Mouse (Mus musculus) ovary, postnatal 10 days (tissue): ENCODE results near the gene Specc1l.
"Not testable (repeated sequence)": the region's sequence is repeated elsewhere in the genome, so short reads cannot be mapped to it uniquely, and the experiment has no call there.

ENCODE experiments used
- DNase-seq: peaks from one replicate; pipeline ENCODE4 v3.0.0; 2022; ENCODE audit warnings: low spot score

The Specc1l gene

DNA sequence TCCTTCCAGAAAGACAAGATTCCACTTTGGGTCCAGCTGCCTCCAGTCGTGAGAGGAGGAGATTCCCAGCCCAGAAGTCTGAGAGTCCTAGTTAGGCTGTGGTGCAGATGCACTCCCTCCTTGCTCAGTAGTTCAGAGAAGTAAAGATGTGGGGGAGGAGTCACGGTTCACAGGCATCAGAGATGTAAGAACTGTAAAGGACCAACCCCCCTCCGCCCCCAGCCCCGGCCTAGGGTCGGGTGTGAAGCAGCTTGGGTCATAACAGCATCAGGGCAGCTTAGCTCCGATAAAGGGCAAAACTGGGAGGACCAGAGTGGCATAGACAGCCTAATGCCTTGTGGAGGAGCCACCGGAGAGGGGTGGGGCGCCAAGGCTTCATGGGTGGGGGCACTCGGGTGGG lies 104.6 kb downstream of the Specc1l start:
- no peak for DNase-seq

DNA sequence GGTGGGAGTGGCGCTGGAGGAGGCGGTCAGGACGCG lies 104.8 kb downstream of the Specc1l start, which contains the start of gene Adora2a:
TSS of gene Adora2a (plus strand) at position 6 of the 36 bp plus-strand sequence.
- DNase-seq: no peak

DNA sequence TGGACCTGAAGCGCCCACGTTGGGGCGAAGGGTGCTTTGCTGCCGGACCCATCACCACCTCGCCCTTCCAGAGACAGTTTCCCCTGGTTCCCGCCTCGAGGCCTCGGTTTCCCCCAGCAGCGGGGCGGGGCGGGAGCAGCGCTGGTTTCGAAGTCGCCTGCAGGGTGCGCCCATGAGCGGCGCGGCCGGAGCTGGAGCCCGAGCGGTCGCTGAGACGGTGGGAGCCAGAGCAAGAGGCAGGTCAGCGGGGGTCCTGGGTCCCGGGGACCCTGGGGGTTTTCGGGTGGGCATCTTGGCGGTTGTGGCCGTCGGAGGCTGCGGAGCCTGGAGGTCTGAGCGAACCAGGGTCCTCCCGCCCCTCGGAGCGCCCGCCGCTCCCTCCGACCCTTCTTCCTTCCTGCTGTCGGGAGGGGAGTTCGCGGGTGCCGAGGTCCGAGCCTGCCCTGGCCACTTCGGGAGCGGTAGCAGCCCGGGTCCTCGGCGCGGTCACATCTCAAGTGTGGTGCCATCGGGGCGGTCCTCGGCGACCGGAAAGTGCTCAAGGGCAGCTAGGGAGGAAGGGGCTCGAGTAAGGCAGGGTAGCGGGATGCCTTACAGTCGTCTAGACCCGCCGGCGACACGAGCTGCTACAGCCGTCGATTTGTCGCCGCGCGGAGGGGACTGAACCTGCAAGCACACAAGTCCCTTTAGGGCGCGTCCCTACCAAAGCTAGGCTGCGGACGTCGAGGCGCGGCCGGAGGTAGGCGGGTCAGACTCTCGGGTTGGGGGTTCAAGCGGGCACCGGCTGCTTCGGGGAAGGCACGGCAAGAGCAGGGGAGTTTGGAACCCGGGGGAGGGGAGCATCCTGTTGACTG lies 105.3 kb downstream of the Specc1l start:
- DNase-seq: no peak

DNA sequence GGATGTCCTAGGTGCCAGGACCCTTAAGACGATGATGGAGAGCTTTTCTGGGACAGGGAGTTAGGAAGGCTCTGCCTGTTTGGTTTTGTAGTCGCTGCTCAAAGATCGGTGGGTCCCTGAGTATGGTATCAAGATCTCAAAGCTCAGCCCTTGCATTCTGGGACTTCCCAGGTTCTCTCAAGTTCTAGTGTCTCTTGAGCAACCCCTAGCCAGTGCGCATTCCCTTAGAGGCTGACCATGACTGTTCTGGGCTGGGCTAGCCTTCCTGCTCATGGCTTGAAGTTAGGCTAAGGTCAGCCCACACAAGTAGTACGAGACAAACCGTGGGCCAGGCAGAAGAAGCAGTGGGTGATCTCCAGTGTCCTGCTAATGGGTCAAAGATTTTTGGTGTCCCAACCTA lies 106.3 kb downstream of the Specc1l start:
- DNase-seq: no peak

DNA sequence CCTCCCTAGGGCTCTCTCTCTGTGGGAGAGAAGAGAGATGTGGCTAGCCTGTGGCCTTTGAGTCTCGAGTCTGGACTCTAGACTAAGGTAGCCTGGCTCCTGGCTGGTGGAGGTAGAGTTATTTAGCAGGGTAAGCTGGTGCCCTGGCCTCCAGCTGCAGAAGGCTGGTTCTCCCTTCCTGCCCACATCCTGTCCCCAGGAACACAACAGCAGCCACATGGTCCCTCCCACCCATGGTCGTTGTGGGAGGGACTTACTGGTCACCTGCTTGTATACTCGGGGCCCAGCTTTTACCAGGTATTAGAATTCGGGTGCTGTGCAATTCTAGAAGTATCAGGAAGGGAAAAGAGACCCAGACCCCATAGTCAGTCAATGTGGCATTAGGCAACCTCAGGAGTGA lies 108.4 kb downstream of the Specc1l start:
- DNase-seq: no peak

DNA sequence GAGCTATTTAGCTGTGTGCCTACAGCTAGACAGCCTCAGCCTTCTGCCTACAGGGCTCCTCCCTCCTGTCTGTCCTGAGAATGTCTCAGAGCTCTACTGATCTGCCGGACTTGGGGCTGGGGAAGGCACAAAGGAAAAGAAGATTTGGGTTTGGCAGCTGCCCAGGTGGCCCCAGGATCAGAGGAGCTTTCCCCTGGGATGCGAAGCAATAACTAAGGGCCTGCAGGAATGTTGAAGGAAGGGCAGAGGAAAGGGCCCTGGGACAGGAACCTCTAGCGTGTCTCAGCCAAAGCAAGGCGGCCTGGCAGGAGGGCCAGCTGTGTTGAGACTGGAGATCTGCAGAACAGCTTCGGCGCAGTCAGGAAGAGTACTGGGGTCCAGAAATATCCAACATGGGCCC lies 111.1 kb downstream of the Specc1l start:
- DNase-seq: no peak

DNA sequence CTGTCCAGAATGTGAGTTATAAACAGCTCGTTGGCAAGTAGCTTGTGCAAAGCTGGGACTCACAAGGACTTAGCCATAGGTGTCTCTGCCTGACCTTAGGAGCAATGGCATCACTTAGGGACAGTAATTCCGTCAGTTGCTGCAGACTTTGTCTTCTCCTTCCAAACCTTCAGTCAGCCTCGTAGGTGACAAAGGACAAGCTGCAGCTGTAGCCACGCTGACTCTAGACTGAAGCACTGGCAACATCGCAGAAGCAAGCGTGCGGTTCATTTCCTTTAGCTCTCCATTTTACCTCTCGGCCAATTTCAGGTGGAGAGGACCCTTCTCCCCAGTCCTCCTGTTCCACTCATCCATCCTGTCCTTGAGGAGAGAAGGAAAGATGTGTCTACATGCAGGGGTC lies 112.1 kb downstream of the Specc1l start:
- no peak for DNase-seq

DNA sequence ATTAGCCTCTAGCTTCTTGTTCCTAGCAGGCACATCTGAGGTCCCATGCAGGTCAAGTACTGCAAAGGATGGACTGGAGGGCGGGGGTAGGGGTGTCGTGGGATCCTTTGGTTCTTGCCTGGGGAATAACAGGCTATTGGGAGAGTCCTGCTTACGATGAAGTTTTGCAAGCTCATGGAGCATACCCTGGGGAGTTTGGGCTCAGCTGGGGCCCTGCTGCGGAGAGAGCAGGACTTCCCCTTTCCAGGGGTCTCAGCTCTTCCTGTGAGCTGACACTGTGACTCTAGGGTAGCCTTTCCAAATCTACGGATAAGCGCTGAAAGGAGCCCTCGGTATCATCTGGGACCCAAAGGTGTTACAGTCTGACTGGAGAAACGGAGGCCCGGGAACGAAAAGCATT lies 112.5 kb downstream of the Specc1l start:
- no peak for DNase-seq

DNA sequence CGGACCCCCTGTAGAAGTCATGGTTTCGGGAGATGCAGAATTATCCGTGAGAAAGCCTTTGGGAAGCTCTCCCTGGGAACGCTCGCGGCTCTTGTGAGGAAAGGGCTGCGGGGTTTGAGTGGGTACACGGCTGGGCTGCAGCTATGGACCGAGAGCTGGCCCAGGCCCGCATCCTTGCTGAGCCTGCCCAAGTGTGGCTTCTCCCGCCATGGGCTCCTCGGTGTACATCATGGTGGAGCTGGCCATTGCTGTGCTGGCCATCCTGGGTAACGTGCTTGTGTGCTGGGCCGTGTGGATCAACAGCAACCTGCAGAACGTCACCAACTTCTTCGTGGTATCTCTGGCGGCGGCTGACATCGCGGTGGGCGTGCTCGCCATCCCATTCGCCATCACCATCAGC lies 113.9 kb downstream of the Specc1l start:
- no peak for DNase-seq

DNA sequence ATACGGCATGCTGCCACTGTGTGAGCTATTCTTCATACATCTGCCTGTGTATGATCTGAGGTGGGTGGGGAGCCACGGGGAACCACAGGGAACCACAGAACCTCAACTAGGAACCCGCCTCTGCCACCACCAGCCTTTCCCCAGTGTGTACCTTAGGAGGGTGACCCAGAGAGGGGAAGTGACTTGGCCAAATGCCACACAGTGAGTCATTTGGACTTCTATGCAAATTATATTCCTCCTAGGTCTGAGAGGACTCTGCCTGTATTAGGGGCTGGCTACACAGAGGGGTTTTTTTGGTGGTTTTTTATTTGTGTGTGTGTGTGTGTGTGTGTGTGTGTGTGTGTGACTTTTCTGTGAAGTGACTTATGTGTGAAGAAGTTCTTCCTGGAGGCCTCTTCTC lies 114.7 kb downstream of the Specc1l start:
- no peak for DNase-seq

DNA sequence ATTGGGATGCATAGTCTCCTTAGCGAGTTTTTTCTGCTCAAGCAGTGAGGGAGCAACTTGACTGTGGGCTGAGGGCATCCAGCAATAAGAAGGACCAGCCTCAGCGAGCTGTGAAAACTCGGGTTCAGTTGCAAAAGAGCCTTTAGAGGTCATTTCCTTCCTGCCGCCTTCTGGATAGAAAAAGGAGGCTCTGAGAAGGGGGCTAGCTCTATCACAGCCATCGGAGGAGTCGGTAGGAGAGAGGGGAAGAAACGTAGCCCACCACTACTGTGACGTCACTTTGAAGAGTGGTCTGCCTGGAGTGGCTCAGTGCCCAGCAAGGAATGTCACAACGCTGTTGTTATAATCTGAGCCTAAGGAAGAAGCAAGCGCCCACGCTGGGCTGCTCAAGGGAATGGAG lies 115.2 kb downstream of the Specc1l start:
- DNase-seq: no peak

DNA sequence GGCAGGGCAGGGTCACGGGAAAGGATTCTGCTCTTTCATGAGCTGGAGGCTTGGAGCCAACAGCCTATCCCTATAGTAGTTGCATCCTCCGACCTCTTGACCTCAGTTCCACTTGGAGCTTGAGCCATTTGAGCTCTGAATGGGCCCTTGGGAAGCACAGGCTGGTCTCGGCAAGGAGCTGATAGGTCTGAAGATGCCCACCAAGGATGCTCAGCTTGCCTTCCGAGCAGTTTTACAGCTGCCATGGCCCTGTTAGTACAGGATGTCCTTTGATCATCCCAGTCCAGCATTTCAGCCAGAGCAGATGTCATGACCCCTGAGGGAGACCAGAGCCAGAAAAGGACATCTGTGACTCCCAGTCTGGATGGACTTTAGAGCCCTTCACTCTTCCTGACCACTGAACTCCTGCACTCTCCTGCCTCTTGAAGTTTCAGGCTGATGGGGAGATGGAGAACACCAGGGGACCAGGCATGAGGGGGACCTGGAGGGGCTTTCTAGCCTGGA lies 116.4 kb downstream of the Specc1l start:
- no peak for DNase-seq

DNA sequence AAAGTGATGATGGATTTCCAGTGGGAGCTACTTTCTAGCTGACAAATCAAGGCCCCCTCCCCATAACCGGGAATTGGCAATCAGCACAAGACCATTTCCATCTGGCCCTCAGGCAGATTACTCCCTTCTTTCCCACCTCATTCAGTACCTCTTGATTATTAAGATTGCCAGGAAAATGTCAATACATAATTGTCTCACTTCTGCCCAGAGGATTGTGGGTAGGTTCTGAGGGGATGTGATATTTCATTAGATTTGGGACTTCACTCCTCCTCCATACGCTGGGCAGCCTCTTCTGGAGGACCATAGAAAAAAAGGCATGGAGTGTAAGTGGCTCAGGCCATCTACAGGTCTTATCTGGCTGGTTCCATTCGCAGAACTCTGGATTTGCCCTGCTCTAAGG lies 120.4 kb downstream of the Specc1l start:
- no peak for DNase-seq

DNA sequence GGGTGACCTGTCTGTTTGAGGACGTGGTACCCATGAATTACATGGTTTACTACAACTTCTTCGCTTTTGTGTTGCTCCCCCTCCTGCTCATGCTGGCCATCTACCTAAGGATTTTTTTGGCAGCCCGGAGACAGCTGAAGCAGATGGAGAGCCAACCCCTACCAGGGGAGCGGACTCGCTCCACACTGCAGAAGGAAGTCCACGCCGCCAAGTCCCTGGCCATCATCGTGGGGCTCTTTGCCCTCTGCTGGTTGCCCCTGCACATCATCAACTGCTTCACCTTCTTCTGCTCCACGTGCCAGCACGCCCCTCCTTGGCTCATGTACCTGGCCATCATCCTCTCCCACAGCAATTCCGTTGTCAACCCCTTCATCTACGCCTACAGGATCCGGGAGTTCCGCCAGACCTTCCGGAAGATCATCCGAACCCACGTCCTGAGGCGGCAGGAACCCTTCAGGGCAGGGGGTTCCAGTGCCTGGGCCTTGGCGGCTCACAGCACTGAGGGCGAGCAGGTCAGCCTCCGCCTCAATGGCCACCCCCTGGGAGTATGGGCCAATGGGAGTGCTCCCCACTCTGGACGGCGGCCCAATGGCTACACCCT lies 121.4 kb downstream of the Specc1l start:
- DNase-seq: no peak

DNA sequence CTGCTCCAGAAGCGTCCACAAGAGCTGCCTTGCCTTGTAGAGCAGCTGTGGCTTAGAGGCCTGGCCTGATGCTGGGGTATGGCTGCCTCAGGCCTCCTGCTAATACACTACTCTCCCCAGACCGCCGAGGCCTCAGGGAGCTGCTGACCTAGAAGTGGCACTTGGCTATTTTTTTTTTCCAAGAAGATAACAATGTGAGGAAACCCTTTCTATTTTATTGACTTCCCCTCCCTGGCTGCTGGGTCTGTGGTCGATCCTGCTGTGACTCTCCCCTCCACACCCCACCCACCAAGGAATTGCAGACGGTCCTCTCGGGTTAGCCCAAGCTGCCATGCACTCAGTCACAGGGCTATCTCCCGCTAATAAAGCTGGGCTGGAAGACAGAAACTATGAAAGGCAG lies 122.3 kb downstream of the Specc1l start:
- no peak for DNase-seq

DNA sequence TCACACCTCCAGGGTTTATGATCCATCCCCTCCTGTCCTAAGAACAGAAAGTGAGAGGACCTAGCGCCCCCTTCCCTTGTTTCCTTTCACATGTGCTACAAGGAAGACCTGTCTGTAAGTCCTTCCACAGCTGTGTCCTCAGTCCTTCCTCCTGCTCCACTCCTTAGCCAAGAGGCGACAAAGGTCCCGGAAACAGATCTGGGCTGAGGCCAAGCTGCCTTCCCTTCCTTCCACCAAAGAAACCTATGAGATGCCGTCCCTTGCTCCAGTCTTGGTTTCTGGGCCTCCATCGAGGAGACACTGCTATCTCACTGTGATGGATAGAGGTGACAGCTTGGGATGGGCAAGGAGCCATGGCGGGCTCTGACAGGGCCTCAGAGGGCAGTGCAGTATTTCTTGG lies 123.2 kb downstream of the Specc1l start:
- no peak for DNase-seq

DNA sequence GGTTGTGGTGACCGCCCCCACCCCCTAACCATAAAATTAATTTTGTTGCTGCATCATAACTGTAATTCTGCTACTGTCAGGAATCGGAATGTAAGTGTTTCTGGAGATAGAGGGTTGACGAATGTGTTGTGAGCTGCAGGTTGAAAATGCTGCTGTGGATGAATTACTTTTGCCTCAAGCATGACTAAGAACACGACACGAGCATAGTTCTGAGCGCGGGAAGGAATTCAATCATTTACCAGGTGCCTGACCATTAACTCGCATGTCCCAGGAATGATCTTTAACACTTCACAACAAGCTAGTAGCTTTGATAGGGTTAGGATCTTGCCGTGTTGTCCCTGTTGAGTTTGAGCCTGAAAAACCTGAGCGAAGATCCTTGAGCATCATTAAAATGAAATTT lies 125.4 kb downstream of the Specc1l start:
- no peak for DNase-seq

DNA sequence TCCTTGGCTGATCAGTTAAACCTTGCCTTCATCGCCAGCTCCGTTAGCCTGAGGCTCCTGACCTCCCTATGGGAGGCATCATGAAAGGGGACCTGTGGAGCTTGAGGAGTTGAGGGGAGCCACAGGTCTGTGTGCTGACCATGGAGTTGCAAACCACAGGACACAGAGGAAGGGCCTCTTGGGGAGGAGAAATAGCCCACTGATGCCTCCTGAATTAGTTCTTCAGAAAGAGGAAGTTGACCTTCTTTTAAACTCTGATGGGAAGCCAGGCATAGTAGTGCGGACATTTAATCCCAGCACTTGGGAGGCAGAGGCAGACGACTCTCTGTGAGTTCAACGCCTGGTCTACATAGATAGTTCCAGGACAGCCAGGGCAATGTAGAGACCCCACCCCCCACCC lies 127.0 kb downstream of the Specc1l start:
- DNase-seq: no peak

DNA sequence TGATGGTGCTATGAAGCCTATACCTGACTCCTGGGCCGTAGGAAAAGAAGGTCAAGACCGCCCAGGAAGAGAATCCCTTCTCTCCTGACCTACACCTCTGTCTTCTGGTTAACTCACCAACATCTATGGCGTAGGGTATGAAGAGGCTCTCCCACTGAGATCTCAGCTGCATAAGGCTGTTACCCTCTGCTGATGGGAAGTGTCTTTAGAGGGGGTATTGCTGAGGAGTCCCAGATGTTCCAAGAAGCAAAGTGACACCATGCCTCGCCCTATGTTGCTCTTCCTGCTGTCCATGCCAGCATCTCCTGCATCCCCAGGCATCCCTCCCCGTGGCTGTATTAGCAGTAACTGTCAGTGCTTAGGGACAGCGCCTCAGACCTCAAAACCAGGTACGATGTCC lies 127.5 kb downstream of the Specc1l start:
- DNase-seq: no peak

DNA sequence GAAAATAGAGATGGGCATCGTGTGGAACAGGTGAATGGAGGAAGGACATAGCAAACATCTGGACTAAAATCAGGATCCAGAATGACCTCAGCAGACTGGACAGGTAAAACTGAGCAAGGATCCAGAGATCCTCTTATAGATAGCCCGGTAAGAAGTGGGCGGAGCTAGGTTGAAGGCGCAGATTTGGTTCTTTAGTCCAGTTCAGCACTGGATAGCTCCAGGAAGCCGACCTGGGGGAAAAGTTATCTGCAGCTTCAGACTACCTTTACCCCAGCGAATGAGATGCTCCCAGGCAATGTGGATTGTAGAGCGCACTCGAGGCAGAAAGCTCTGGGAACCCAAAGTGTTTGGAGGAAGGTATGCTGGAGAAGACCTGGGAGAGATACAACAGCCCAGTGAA lies 130.1 kb downstream of the Specc1l start:
- DNase-seq: no peak

DNA sequence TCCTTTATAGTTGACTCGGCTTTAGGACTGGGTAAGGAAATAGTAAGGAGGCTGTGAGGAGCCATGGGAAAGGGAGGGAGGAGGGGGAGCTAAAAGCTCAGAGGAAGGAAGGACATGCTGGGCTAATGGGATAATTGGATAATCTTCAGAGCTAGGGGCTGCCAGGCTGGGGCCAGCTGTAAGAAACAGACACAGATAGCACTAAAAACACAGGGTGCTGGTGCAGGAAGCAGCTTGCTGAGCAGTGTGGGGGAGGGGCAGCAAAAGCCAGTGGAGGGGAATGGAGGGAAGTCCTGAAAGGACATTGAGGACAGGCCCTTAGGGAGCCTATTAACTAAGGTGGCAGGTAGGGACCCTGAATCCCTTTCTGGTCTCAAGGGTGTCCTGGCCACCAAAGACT lies 132.7 kb downstream of the Specc1l start:
- DNase-seq: not testable (repeated sequence)

DNA sequence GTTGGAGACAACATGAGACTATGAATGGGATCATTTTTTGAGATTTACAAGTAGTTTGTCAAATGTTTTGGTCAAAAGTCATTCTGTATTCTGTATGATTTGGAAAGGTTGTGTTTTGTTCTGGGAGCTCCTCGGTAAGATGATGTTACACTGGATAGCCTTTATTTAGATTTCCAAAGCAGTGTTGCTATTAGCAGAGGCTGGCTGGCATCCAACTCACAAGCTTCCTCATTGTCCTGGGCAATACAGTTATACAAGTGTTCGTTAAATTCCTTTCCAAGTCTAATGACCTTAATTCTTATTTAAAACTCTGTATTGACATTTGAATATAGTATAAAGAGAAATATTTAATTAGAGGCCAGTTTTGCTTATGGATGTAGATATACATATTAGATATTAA lies 133.4 kb downstream of the Specc1l start:
- no peak for DNase-seq

DNA sequence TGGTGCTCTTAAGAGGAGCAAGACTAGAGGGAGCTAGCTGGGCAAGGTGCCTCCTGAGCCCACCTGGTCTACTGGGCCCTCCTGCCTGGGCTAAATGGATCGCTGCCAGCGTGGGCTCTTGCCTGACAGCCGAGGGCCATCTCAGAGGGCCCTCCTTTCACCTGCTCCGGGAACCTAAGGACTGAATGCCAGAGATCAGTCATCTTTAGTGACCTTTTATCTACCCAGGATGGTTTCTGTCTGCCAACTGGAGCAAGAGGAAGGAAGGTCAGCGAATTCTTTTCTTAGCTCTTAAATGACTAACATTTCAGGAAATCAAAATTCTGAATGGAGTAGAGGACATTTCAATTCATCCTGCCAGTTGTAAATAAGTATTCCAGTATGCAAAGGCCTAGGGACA lies 138.7 kb downstream of the Specc1l start:
- DNase-seq: no peak

DNA sequence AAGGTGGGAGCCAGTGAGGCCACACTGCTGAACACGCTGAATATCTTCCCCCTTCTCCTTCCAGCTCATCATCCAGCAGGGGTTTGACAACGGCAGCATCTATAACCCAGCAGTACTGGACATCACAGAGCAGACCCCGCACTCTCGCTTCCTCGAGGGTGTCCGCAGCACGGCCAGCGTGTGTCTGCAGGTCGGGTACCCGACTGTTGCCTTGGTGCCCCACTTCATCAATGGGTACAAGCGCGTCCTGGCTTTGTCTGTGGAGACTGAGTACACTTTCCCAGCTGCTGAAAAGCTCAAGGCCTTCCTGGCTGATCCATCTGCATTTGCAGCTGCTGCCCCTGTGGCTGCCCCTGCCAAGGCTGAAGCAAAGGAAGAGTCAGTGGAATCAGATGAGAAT lies 140.7 kb downstream of the Specc1l start:
- no peak for DNase-seq
